Mouse (Mus musculus) ES-Bruce4 (cell line): ENCODE measurements around the gene Rprd2. TPM values are rescaled to one million over a fixed set of nuclear protein-coding genes. Genes with fewer than 3 reads are reported as not detected.
"Not testable (repeated sequence)": the region's sequence is repeated elsewhere in the genome, so short reads cannot be mapped to it uniquely, and the experiment has no call there.

ENCODE experiments used
- H3K27ac ChIP-seq: 2 replicates; pipeline ENCODE4 v1.5.1; 2012; ENCODE audit warnings: low read length, inconsistent platforms; ENCODE audit not compliant: insufficient read depth
- H3K27me3 ChIP-seq: 2 replicates; pipeline ENCODE4 v1.6.1; 2012; ENCODE audit warnings: mild to moderate bottlenecking, low read length, inconsistent platforms; ENCODE audit not compliant: control insufficient read depth, poor library complexity, insufficient read depth, severe bottlenecking
- H3K36me3 ChIP-seq: 2 replicates; pipeline ENCODE4 v1.6.1; 2012; ENCODE audit warnings: inconsistent platforms, mild to moderate bottlenecking, low read length, moderate library complexity; ENCODE audit not compliant: control insufficient read depth, poor library complexity, insufficient read depth, severe bottlenecking
- H3K4me1 ChIP-seq: one replicate; pipeline ENCODE4 v1.8.1; 2011; ENCODE audit warnings: low read length; ENCODE audit not compliant: control insufficient read depth, insufficient read depth
- H3K4me3 ChIP-seq: 2 replicates; pipeline ENCODE4 v1.5.1; 2011; ENCODE audit warnings: low read depth, mild to moderate bottlenecking, low read length
- H3K9ac ChIP-seq: 2 replicates; pipeline ENCODE4 v1.6.1; 2012; ENCODE audit warnings: low read depth, mild to moderate bottlenecking, inconsistent platforms; ENCODE audit not compliant: poor library complexity, severe bottlenecking
- H3K9me3 ChIP-seq: replicated peaks from 2 replicates; pipeline ENCODE4 v1.6.1; 2012; ENCODE audit warnings: mild to moderate bottlenecking, low read length, inconsistent platforms; ENCODE audit not compliant: control insufficient read depth, poor library complexity, insufficient read depth, severe bottlenecking
- CTCF ChIP-seq: IDR thresholded peaks from one replicate; pipeline ENCODE4 v1.8.1; 2011; ENCODE audit warnings: low read depth, low read length
- EP300 ChIP-seq: IDR thresholded peaks from 2 replicates; pipeline ENCODE4 v1.6.1; 2011; ENCODE audit warnings: low read depth, low read length; ENCODE audit not compliant: insufficient read depth
- POLR2A ChIP-seq: IDR thresholded peaks from one replicate; pipeline ENCODE4 v1.8.1; 2011; ENCODE audit warnings: low read length; ENCODE audit not compliant: insufficient read depth
- polyA plus RNA-seq: library from polyadenylated mRNA; stranded (reverse); fragments of >200 nt; gene quantifications from 2 replicates; pipeline ENCODE4 v1.2.4, GENCODE M21; 2011; ENCODE audit warnings: low read depth; ENCODE audit not compliant: missing spikeins, insufficient read depth, insufficient read length

The Rprd2 gene
- polyA plus RNA-seq, 1 experiment = 51.4 TPM

DNA sequence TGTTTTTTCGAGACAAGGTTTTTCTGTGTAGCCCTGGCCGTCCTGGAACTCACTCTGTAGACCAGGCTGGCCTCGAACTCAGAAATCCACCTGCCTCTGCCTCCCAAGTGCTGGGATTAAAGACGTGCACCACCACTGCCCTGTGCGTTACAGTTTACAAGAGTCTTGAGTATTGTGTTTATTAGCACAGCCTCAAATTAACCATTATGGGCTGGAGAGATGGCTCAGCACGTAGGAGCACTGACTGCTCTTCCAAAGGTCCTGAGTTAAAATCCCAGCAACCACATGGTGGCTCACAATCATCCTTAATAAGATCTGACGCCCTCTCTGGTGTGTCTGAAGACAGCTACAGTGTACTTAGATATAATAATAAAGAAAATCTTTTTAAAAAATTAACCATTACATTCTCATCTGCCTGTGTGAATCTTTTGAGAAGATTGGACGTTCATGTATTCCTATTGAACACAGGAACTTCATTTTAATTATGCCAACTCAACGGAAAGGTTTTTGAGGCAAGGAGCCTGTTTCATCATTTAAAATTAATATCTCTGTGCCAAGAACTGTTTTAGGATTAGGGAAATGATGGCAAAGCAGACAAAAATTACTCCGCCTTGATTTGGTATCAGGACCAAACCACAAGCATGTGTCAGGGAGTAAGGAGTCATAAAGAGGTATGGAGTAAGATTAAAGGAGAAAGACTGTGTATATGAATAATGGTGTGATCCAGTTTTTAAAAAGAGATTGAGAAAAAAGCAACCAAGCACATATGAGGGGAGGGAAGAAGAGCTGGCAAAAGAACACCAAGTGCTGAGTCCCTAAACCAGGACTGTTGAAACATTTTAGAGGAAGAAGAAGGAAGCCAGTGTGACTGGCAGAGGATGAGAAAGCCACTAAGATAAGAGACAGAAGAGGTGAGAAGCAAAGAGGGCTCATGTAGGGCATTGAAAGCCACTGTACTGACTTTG is 1.7 kb upstream of the Rprd2 start:
- H3K27ac ChIP-seq = peak overlapping the region; percentile 81
- no peak for TF ChIP-seq EP300
- no peak for TF ChIP-seq CTCF
- no peak for TF ChIP-seq POLR2A
- H3K9ac ChIP-seq = peak overlapping the region; percentile 96
- H3K4me3 ChIP-seq = peak overlapping the region; percentile 57
- H3K27me3 ChIP-seq = no peaks in the 10 kb centered on the region
- H3K4me1 ChIP-seq = no peaks in the 10 kb centered on the region
- H3K36me3 ChIP-seq = peaks cover 2% of the 10 kb centered on the region; the same call in 1 of the 2 replicates
- H3K9me3 ChIP-seq = no peaks in the 10 kb centered on the region

GRCm38 (mm10) chr3:95819351-95819985 is 805 bp upstream of the Rprd2 start:
- peak overlapping the region; percentile 81 for H3K27ac ChIP-seq
- H3K4me3 ChIP-seq = peak overlapping the region; percentile 57
- TF ChIP-seq EP300 (0 out of 2 replicates have a peak, but pooled peaks have one; percentile 58), POLR2A (peak; percentile 59), CTCF (no peak)
- no peaks in the 10 kb centered on the region for H3K27me3 ChIP-seq
- H3K9me3 ChIP-seq = no peaks in the 10 kb centered on the region
- H3K36me3 ChIP-seq = no peaks in the 10 kb centered on the region
- H3K9ac ChIP-seq = peak overlapping the region; percentile 96
- no peaks in the 10 kb centered on the region for H3K4me1 ChIP-seq

- no peaks in the 10 kb centered on the region for H3K27me3 ChIP-seq
- TF ChIP-seq CTCF = no peak
- no peak for TF ChIP-seq EP300
- no peak for TF ChIP-seq POLR2A
- H3K4me1 ChIP-seq = no peaks in the 10 kb centered on the region
- peak overlapping the region; percentile 95 for H3K4me3 ChIP-seq
- peak overlapping the region; percentile 94 for H3K27ac ChIP-seq
- no peaks in the 10 kb centered on the region for H3K9me3 ChIP-seq
- peak overlapping the region; percentile 96 for H3K9ac ChIP-seq
- no peaks in the 10 kb centered on the region for H3K36me3 ChIP-seq
These were observed 594 bp downstream of the Rprd2 start for GRCm38 (mm10) chr3:95818026-95818511.

GRCm38 (mm10) chr3:95816681-95817080 is 2.0 kb downstream of the Rprd2 start:
- no peaks in the 10 kb centered on the region for H3K27me3 ChIP-seq
- H3K9ac ChIP-seq = no peak overlapping the region
- H3K36me3 ChIP-seq = no peaks in the 10 kb centered on the region; the same call in 1 of the 2 replicates
- TF ChIP-seq CTCF (no peak), EP300 (no peak), POLR2A (no peak)
- H3K4me1 ChIP-seq = no peaks in the 10 kb centered on the region
- no peak overlapping the region for H3K4me3 ChIP-seq
- H3K9me3 ChIP-seq = no peaks in the 10 kb centered on the region
- H3K27ac ChIP-seq = no peak overlapping the region

DNA sequence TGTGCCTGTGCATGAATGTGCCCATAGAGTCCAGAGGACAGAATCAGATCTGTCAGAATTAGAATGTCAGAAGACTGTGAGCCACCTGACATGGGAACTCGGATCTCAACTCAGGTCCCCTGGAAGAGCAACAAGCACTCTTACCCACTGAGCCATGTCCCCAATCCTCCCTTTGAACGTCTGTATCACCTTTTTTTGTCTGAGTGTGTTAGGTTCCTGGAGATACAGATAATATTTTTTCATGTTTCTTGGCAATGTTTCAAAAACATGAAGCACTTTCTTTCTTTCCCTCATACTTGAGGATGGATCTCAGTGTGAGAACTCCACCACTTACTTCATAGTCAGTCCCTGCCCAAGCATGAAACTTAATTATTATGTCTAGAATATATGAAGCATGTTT is 10.3 kb downstream of the Rprd2 start:
- Histone ChIP-seq H3K9me3 (no peaks in the 10 kb centered on the region), H3K36me3 (peaks cover 3% of the 10 kb centered on the region), H3K9ac (no peak overlapping the region), H3K27me3 (no peaks in the 10 kb centered on the region), H3K4me3 (no peak overlapping the region), H3K4me1 (no peaks in the 10 kb centered on the region), H3K27ac (no peak overlapping the region)
- TF ChIP-seq EP300 (no peak), POLR2A (no peak), CTCF (no peak)

DNA sequence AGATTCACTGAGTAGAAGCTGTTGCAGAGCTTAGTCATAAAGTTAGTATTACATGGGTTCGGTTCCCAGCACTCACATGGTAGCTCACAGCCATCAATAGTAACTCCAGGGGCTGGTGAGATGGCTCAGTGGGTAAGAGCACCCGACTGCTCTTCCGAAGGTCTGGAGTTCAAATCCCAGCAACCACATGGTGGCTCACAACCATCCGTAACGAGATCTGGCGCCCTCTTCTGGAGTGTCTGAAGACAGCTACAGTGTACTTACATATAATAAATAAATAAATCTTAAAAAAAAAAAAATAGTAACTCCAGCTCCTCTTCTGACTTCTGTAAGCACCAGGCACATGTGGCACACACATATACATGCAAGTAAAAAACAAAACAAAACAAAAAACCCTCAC is 11.0 kb downstream of the Rprd2 start:
- not testable (repeated sequence) for H3K4me3 ChIP-seq, H3K27ac ChIP-seq, H3K36me3 ChIP-seq, H3K27me3 ChIP-seq, H3K9ac ChIP-seq, H3K9me3 ChIP-seq, H3K4me1 ChIP-seq
